Mouse (Mus musculus) adrenal gland, adult 8-10 months (tissue): ENCODE results near the gene Bmp5. TPM values are rescaled to one million over a fixed set of nuclear protein-coding genes. Genes with fewer than 3 reads are reported as not detected.
A peak's percentile ranks its signal among the peaks of the same experiment; 100 is the strongest.

Source experiments
- DNase-seq: peaks from one replicate; pipeline ENCODE4 v3.0.0; 2022
- total RNA-seq, 4 experiments: library from RNA; stranded (reverse); gene quantifications; 2 replicates each; pipeline ENCODE4 v1.2.4; 2022

Gene Bmp5
- total RNA-seq, 4 experiments from 2014 or later, result 0.22 to 0.67 (median 0.37) TPM

- no peak for DNase-seq
These were observed 65.7 kb downstream of the Bmp5 start for GRCm38 (mm10) chr9:75840841-75841240.

GRCm38 (mm10) chr9:75846010-75846409 lies 70.8 kb downstream of the Bmp5 start:
- DNase-seq, result no peak

- DNase-seq, result no peak
These were observed 75.6 kb downstream of the Bmp5 start for GRCm38 (mm10) chr9:75850670-75851228.

- DNase-seq, result no peak
These were observed 83.0 kb downstream of the Bmp5 start for GRCm38 (mm10) chr9:75858161-75858560.

GRCm38 (mm10) chr9:75858939-75859338 lies 83.8 kb downstream of the Bmp5 start:
- no peak for DNase-seq

GRCm38 (mm10) chr9:75870332-75871177 lies 95.4 kb downstream of the Bmp5 start:
- no peak for DNase-seq

- DNase-seq, result no peak
These were observed 101.2 kb downstream of the Bmp5 start for GRCm38 (mm10) chr9:75876333-75876732.

- DNase-seq, result no peak
These were observed 108.5 kb downstream of the Bmp5 start for GRCm38 (mm10) chr9:75883481-75884190.

GRCm38 (mm10) chr9:75886801-75887544 lies 111.8 kb downstream of the Bmp5 start:
- no peak for DNase-seq

GRCm38 (mm10) chr9:75896918-75897317 lies 121.8 kb downstream of the Bmp5 start:
- DNase-seq, result no peak

- DNase-seq, result no peak
These were observed 122.9 kb downstream of the Bmp5 start for GRCm38 (mm10) chr9:75898022-75898421.

GRCm38 (mm10) chr9:75901219-75901618 lies 126.1 kb downstream of the Bmp5 start:
- DNase-seq, result no peak

- DNase-seq, result no peak
These were observed 130.3 kb downstream of the Bmp5 start for GRCm38 (mm10) chr9:75905497-75905896.

- peak; percentile 28 for DNase-seq
These were observed 135.1 kb downstream of the Bmp5 start for GRCm38 (mm10) chr9:75910112-75910799.

- no peak for DNase-seq
These were observed 136.4 kb downstream of the Bmp5 start for GRCm38 (mm10) chr9:75911542-75911941.

- DNase-seq, result no peak
These were observed 140.9 kb downstream of the Bmp5 start for GRCm38 (mm10) chr9:75916027-75916426.

- DNase-seq, result peak; percentile 54
These were observed 152.2 kb downstream of the Bmp5 start for GRCm38 (mm10) chr9:75927196-75927880.

- DNase-seq, result no peak
These were observed 152.9 kb downstream of the Bmp5 start for GRCm38 (mm10) chr9:75928068-75928467.

GRCm38 (mm10) chr9:75944663-75945062 lies 169.5 kb downstream of the Bmp5 start:
- no peak for DNase-seq
